Mouse (Mus musculus) E14TG2a.4 (cell line): ENCODE data around the gene Asap3.

Experiments
- CTCF ChIP-seq: conservative IDR thresholded peaks from 2 replicates; pipeline ENCODE4 v1.5.1; 2014; ENCODE audit warnings: low read length
- POU5F1 ChIP-seq: IDR thresholded peaks from 2 replicates; pipeline ENCODE4 v1.6.1; 2014; ENCODE audit warnings: low read length, borderline replicate concordance

- TF ChIP-seq CTCF (peak; percentile 66), POU5F1 (no peak)
Measured at GRCm38 (mm10) chr4:136260491-136261180, 54.5 kb downstream of the Asap3 start.
